ENCODE assay signal across 15 mouse cellular contexts in the genomic region with DNA sequence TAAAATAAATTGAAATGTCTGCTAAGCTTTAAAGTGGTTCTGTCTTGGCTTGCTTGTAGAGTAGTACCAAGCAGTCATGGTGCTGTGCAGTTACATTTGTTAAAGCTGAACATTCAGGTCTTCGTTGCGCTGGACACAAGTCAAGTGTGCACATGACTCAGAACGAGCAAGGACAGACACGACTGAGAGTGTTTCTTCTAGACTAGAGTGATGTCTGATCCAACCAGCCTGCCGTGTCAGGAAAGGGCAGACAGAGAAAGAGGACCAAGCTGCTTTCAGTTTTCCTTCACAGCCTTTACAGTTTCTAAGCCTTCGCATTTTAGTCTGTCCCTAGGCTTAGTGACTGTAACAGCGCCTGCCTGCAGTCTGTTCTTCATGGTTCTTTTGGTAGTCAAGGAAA.
"Had no signal": no experiment of that assay in that cellular context is flagged by ENCODE, and none has a peak within 500 bp of the region (broad histone marks: within the 10 kb centered on the region; RNA-seq: fewer than 3 reads in every experiment).

No protein-coding gene starts in this region.

- DNase-seq: kidney, adult 9 months; kidney, postnatal 36 days; layer of hippocampus, adult 9-11 months; layer of hippocampus, postnatal 36 days; retina, postnatal 1 day; thymus, adult 2 months; thymus, postnatal 25 days had no signal

- H3K27me3 ChIP-seq: limb, embryonic 15.5 days; liver, embryonic 12.5 days; megakaryocyte, embryonic 14.5 days; midbrain, embryonic 15.5 days; neural tube, embryonic 12.5 days; stomach, embryonic 15.5 days had no signal

- H3K4me1 ChIP-seq: neural tube, embryonic 12.5 days; stomach, embryonic 15.5 days had no signal

- H3K4me3 ChIP-seq: limb, embryonic 15.5 days; liver, embryonic 12.5 days; megakaryocyte, embryonic 14.5 days; midbrain, embryonic 15.5 days; neural tube, embryonic 12.5 days; stomach, embryonic 15.5 days had no signal

- H3K9me3 ChIP-seq: limb, embryonic 15.5 days; liver, embryonic 12.5 days; megakaryocyte, embryonic 14.5 days; midbrain, embryonic 15.5 days; neural tube, embryonic 12.5 days; stomach, embryonic 15.5 days had no signal

- H3K27ac ChIP-seq: kidney, postnatal 0 days; limb, embryonic 15.5 days; liver, embryonic 12.5 days; macrophage; midbrain, embryonic 15.5 days; neural tube, embryonic 12.5 days; stomach, embryonic 15.5 days had no signal
